Mouse (Mus musculus): ENCODE data around the gene Zcchc7.
"Not testable (repeated sequence)": the region's sequence is repeated elsewhere in the genome, so short reads cannot be mapped to it uniquely, and the experiment has no call there.

The Zcchc7 gene

DNA sequence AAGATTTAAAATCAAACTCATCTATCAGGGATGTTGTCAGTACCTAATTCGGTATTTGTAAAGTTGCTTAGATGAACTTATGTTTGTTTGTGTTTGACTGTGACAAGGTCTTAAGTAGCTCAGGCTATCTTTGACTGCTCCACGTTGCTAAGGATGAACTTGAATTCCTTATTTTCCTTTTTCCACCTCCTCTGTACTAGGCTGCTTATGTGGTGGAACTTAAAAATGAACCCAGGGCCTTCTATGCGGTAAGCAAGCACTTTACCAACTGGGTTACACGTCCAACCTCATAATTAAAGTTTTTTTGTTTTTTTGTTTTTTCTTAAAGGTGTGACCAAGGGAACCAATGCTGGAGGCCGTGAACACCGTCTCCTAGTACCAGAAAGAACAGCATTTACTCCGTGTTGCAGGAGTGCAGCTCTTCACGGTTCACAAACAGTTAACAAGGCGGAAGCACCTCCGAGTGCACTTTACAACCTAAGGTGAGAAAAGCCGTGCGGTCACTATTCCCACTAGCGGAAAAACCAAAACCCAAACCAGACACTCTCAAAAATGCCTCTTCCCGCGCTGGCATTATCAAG, at the start of gene Zcchc7:
Zcchc7 (plus strand) TSS at position 325 of the 581 bp plus-strand sequence.
- DNase-seq: no peak

DNA sequence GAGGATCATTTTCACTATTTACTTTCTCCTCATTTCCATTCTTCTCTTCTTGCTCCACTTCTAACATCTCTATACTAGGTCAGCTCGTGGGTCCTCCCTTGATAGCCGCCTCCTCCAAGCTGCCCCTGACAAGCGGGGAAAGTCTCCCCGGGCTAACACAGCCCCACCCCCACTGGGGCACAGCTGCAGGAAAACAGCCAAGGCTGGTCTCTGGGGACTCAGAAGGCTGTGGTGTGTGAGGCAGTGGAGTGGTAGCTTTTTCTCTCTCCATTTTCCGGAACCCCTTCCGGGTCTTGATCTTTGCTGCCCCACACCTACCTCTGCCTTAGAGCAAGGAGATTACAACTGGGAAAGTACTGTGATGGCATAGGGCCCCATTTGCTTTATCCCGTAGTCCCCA, 49.7 kb upstream of the Zcchc7 start:
- no peak for DNase-seq

DNA sequence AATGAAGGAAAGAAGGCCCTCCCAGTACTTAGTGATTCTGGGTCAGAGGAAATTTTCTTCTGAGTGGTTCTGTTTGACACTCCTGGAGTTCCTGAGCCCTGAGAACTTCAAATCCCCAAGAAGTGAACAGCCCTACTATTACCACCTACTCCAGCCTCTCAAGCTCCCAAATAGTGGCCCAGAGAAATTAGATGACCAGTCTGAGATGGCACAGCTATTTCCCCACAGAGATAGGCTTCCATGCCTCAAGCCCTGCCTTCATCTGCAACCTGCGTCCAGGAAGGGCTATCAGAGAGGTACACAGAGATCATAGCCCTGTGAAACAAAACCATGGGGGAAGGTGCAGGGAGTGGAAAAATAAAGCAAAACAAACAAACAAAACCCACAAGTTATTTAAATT, 48.8 kb upstream of the Zcchc7 start:
- no peak for DNase-seq

DNA sequence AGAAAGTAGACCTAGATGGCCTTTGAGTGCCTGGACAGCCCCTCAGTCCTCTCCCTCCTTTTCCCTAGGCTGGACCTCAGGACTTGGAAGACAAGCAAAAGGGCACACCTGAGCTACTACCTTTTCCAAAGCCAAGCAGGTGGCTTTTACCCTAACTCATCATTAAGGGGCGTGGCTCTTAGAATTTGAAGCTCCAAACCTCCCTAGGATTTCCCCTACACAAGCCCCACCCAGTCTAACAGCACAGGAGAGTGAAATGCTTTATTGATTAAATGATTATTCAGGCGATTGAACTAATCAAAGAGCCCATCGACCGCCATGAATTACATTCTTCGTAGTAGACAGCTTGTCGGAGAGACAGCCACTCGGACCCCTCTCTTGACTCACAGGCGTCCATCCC, 47.4 kb upstream of the Zcchc7 start:
- DNase-seq: no peak

DNA sequence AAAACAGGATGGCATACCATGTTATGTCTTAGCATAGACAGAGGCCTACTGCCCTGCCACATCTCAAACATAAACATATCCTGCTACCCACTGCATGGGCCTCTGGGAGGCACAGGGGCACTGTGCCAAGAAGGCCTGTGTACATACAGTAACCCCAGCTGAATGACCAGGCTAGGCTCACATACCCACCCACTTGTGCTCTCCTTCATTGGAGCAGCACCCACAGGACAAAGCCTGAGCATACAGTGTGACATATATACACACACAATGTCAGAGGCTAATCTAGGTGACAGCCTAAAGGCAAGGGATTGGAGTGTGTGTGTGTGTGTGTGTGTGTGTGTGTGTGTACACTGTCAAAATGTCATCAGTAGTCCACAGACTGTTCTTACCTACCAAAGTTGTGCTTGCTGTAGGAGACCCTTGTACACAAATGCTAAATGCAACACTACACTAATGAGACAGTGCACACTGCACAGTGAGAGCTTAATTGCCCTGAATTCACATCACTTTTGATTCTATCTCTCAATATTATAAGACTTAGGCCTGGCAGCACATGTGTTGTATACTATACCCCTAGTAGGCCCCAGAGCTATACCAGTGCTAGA, 46.5 kb upstream of the Zcchc7 start:
- no peak for DNase-seq

DNA sequence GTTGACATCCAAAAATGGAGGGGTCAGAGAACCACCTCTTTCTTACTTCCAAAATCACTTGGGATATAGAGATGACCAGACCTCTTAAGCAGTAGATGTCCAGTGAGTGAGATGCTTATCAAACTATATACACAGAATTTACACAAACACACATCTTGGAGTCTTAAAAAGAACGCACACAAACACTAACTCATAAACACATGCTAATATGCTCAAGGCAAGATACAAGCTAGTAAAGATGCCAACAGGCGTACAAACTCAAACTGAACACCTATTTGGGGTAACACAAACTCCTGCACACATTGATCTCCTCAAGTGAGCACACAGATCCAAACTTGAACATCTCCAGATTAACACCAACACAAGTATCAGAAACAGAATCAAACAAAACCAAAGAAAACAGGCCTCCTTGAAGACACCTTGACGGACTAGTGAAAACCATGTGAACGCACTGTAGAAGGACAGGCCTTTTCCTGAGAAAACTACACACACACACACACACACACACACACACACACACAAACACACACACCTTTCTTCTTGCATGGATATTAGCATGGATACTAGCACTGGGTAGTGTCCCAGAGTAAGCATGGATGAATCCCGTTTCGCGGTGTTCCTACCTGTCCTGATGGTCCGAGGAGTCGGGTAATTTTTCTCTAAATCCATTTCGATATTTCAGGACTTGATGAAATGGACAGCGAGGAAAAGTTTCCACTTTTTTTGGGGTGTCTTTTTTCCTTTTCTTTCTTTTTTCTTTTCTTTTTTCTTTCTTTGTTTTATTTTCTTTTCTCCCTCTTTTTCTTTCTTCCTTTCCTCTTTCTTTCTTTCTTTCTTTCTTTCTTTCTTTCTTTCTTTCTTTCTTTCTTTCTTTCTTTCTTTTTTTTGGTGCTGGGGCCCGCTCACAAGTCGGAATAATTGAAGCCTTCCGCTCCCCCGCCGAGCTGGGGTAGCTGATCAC, 45.7 kb upstream of the Zcchc7 start, which contains the start of gene Pax5:
Pax5 (minus strand) TSS at position 748 of the 961 bp plus-strand sequence.
- DNase-seq: no peak

DNA sequence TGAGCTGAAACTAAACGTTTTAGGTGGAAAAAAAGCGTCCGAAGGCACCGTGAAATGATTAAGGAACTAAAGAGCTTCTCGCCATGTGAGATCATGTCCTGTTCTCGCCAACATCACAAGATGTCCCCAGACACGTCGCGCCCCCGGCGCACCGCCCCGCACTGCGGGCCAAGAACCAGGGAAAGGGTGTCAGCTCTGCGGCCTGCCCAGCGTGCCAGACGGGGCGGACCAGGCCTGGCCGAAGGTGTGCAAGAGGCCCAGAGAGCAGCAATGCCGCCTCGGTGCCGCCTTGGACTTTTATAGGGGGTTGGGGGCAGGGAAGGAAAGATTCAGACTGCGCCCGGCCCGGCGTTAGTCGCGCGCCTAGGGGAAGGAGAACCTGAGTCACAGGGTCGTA, 45.0 kb upstream of the Zcchc7 start:
- peak in 1 of 2 experiments; percentile 44 for DNase-seq

DNA sequence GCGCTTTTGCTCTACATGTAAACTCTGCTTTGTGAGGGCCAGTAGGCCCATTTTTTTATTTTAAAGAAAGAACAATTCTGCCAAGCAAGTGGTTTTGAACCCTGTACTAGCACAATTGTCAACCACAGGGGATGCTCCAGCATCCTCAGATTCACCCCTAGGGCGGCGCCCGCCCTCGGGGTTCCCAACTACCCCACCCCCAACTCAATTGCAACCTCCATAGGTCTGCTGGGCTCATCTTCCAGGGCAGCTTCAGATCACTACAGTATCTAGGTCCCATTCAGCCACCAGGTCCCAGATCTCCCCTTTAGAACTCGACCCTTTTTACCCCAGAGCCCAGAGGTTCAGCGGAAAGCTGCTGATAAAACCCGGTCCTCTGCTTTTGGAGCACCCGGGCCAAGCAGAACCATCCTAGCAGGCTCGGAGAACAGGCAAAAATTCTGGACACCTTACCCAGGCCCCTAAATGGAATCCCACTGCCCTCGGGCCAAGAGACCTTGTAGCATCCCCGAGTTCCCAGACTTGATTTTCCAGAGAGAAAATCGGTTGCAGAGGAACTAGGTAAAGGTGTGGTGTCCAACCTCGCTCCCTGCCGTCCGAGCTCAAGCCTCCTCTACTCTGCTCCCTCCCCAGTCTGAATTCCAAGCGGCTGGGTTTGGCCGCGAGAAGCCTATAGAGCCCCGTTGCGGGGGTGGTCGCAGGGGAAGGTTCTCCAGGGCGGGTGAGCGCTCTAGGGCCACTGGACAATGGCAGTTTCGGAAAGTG, 44.4 kb upstream of the Zcchc7 start:
- no peak for DNase-seq

DNA sequence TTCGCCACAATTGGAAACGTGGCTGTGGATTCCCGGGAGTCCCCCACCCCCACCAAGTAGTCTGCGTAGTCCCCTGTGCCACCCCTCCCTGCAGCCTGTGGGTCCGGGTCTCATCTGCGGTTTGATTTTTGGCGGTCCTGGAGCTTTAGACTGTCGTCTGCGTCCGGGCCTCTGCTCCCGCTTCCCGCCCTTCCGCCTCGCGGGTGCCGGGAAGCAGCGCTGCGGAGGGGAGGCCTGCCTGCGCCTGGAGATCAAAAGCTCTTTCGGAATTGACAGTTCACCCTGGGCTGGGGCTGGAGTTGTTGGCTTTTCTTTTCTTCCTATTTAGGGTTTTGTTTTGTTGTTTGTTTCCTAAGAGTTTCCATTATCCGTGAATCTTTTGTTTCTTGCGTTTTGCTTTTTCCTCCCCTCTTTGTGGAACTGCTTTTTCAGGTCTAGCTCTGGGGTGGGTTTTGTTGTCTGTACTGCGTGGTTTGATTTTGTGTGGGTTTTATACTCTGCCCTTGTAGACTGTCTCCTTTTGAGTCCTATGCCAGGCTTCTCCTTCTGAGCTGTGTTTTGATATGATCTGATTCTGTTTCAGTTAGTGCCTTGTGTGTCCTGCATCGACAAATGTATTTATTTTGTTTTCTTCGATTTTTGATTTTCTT, 43.5 kb upstream of the Zcchc7 start:
- DNase-seq: no peak

DNA sequence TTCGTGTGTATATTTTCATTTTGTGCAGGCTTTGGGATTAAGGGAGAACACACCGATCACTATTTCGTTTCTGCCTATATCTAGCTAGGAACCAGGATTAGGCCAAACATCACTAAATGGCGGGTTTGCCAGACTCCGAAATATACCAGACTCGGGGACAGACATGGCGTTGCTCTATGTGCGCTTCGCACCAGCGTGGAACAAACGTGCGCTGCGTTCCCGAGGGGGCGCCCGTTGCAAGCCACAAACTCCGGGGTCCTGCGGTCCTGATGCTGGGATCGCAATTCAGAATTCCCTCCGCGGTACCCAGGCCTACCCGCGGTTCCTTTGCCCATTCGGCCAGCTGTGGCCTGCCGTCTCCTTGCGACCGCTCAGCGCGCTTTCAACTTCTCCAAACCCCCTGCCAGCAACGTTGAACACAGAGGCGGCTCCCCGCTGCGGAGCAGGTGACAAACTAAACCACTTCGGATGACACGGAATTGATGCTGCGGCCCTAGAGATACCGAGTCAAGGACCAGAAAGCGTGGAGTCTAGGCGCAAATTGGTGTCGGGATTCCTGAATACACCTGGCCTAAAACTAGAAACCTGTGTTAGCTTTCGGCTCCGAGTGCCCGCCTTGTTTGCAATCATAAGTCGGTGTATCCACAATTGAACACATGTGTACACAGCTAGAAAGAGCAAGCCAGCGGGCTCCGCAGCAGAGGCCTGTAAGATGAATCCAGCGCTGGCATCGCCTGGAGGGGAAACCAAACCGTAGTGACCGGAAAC, 42.7 kb upstream of the Zcchc7 start:
- no peak for DNase-seq

DNA sequence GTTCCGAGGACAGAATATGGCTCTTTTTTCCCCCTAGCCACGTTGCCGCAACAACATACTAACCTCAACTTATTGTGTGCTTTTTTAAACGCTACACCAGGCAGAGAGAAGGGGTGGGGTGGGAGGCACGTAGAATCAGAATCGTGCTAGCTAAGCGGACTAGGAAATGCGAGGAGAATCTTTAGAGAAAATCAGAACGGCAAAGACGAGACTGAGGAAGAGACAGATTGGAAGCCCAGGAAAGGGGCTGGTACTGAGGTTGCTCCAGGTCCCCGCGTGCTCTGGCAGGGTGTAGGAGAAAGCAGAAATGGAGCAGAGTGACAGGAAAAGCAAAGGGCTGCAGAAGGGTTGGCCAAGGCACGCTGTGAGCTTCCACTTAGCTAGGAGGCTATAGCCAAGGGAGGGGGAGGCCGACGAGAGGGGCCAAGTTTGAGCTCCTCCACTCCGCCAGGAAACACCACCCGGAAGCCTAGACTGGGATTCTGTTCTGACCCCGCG, 42.1 kb upstream of the Zcchc7 start:
- DNase-seq: no peak

DNA sequence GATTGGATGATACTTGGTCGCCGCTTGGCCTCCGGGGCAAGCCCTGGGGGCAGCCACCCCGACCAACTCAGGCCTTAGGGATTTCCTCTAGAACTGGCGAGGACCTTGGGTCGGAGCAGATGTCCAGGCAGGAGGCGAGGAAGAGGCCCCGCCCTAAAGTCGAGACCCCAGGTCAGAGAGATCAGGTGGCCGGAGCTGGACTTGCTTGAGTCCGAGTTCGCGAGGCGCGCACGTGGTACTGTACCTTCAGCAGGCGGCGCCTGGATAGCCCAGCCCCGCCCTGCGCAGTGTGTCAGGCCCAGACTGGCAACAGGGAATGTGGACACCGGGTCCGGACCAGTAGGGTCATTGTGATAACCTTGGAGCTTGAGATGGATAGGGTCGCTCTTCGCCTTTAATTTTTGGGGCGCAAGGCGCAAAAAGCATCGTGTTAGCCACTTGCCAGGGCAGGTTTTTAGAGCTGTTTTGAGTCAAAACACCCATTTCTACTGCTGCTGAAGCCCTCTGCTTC, 41.5 kb upstream of the Zcchc7 start:
- DNase-seq: peak; percentile 29 to 58

DNA sequence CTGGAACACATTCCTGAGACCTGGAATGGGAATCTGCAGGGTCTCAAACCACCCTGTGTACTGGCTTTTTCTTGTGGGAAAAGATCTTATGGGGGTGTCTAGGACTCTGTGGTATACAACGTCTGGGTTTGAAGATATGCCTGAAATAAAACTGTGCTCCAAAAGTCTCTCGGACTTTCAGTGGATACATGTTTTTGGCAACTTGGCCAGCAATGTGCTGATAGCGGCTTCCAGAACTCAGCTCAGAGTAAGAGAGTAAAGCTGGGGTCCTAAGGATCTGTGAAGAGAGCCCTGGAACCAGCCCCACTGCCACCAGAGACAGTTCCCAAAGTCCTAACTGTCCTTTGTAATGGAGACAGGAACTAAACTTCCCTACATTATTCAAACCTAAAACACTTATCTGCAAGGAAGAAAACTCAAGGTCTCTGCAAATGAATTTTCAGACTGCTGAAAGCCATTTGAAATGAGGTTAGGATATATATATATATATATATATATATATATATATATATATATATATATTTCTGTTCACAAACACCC, 40.0 kb upstream of the Zcchc7 start:
- DNase-seq: no peak

DNA sequence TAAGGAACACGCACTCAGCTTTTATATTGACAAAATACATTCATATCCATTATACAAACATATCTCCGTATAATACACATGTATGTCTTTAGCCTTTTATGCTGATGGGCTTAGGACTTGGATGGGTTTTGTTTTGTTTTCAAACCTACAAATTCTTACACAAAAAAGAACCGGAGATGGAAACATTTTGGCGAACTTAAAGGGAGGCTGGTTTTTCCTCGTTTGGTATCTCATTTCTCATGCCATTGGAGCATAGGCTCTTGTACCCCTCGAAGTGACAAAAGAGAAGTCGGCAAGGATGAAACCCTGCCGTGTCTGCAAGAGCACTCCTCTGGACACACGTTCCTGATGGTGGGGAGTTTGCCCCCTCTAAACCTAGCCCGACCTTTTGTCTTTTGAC, 39.3 kb upstream of the Zcchc7 start:
- no peak for DNase-seq

DNA sequence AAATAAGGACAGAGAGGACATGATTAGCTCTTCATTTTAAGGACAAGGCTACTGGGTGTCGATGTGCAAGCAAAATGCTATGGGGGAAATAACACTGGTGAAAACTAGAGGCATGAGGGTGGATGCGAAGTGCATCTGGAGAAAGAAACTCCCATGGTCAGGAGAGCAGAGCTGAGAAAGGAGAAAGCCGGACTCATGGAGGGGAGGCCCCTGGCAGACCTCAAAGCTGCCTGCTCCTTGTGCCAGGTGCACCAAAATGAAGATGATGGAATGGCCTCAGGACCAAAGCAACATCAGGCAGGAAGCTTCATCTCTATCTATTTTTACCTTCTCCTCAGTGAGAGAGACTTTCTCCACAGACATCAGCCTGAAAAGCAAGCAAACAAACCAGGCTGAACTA, 38.0 kb upstream of the Zcchc7 start:
- DNase-seq: no peak

DNA sequence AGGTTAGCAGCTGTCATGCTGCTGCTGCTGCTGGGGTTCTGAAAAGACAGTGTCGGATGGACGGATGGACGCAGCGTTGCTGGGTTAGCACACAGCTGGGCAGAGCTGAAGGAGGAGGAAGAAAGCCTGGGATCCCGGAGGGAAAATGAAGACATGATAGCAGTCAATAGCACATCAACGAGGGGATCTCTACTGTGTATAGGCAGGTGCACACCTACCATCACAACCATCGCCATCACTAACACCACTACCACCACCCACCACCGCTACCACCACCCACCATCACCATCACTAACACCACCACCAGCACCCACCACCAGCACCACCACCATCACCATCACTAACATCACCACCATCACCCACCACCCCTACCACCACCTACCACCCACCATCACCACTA, 35.6 kb upstream of the Zcchc7 start:
- no peak for DNase-seq

DNA sequence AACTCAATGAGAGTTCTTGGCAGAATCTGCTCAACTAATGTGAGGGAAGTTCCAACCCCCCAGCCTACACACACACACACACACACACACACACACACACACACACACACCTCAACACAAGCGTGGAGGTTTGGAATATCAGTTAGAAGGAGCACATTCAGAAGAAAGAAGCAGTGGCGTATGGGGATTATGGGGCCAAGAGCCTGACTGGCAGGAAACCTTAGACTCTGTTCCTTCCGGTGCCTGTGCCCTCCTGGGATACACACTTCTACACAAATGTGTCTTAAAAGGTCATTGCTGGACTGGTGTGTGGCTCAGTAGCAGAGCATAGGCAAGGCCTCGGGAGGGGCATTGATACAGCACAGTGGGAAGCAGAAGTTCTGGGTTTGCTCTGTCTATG, 34.4 kb upstream of the Zcchc7 start:
- DNase-seq: no peak

DNA sequence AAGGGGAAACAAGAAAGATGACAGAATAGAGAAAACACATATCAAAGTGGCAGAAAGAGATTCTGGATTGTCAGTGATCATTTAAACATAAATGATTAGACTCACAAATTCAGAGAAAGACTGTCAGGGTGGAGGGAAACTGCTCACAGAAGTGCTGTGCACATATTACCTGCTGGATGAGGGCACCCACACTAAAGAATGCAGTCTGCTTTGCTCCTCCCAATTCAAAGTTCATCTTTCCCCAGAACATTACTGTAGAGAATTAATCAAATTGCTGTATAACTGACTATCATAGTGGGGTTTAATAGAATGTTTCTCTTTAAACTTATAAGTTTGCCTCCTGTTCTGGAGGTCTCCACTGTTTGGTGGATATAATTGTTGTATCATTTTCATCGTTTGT, 15.2 kb upstream of the Zcchc7 start:
- peak; percentile 13 to 49 for DNase-seq

DNA sequence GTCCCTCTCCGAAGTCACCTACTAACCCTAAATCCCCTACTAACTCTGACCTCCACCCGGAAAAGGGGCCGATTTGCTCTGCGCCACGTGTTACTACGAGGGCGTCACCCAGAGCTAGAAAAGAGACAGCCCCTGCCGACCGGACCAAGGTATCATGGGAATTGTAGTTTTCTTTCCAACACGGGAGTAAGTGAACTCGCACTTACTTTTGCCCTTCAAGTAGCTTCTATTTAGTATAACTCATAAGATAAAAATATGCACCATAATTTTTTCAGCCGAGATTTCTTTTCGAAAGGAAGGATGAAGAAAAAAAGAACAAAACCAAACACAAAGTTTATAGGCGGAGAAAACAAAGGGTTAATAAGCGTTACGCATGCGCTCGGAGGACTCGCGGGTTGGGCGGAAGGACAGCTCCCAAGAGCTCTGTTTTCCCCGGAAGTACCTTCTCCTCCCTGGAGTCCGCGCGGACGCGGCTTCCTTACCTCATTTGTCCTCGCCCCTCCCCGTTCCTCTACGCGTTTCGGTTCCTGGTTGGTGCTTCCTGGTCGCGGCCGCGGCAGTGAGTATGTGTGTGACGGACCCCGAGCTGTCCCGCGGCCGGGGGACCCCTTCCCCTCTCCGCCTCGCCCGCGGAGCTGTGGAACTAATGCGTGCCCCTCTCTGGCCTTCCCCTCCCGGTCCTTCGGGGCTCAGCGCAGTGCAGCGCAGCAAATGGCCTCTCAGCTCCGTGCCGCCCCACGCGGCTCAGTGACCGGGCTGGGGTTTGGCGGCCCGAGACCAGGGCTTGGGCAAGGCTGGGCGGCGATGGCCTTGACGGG, 666 bp downstream of the Zcchc7 start:
- peak; percentile 94 to 97 for DNase-seq

DNA sequence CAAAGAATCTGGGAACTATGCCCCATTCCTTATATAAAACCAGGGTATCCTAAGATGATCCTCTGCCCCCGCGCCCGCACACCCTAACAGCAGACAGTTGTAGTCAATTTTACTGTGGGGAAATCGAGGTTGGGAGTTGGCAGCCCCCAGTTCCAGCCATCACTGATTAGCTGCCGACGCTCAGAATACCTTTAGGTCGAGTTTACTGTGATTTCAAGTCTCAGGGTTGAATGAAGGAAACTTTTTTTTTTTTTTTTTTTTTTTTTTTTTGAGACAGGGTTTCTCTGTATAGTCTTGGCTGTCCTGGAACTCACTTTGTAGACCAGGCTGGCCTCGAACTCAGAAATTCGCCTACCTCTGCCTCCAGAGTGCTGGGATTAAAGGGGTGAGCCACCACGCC, 1.5 kb downstream of the Zcchc7 start:
- not testable (repeated sequence) for DNase-seq

Measured in kidney, postnatal 25 days (tissue).